Mouse (Mus musculus) midbrain, embryonic 16.5 days (tissue): ENCODE results near the gene Magi1. TPM values are rescaled to one million over a fixed set of nuclear protein-coding genes. Genes with fewer than 3 reads are reported as not detected.

Experiments
- ATAC-seq: fragments of 200-750 bp; cut with Nextera tagmentation; 2 replicates; pipeline ENCODE4 v1.8.0; 2017; ENCODE audit warnings: moderate TSS enrichment
- H3K27ac ChIP-seq: fragments of 300-500 bp; sonication (generic); 2 replicates; pipeline ENCODE4 v1.5.1; 2014; ENCODE audit warnings: mild to moderate bottlenecking, low read length, mixed read lengths
- H3K27me3 ChIP-seq: fragments of 300-500 bp; sonication (generic); 2 replicates; pipeline ENCODE4 v1.6.1; 2014; ENCODE audit warnings: low read depth, low read length, mixed read lengths; ENCODE audit not compliant: control insufficient read depth, insufficient read depth
- H3K36me3 ChIP-seq: fragments of 300-500 bp; sonication (generic); 2 replicates; pipeline ENCODE4 v1.6.1; 2014; ENCODE audit warnings: mild to moderate bottlenecking, low read length, moderate library complexity, mixed read lengths; ENCODE audit not compliant: control insufficient read depth, insufficient read depth
- H3K4me1 ChIP-seq: fragments of 300-500 bp; sonication (generic); 2 replicates; pipeline ENCODE4 v1.6.1; 2014; ENCODE audit warnings: mild to moderate bottlenecking, low read length, mixed read lengths; ENCODE audit not compliant: control insufficient read depth, insufficient read depth
- H3K4me2 ChIP-seq: fragments of 300-500 bp; sonication (generic); 2 replicates; pipeline ENCODE4 v1.6.1; 2014; ENCODE audit warnings: mild to moderate bottlenecking, low read length, mixed read lengths
- H3K4me3 ChIP-seq: fragments of 300-500 bp; sonication (generic); 2 replicates; pipeline ENCODE4 v1.5.1; 2014; ENCODE audit warnings: low read depth, mild to moderate bottlenecking, low read length, moderate library complexity, mixed read lengths
- H3K9ac ChIP-seq: fragments of 300-500 bp; sonication (generic); 2 replicates; pipeline ENCODE4 v1.6.1; 2014; ENCODE audit warnings: low read depth, low read length, mixed read lengths
- H3K9me3 ChIP-seq: fragments of 300-500 bp; sonication (generic); replicated peaks from 2 replicates; pipeline ENCODE4 v1.6.1; 2014; ENCODE audit warnings: mild to moderate bottlenecking, low read length, mixed read lengths; ENCODE audit not compliant: control insufficient read depth, poor library complexity, severe bottlenecking
- WGBS: fragments of 180-500 bp; shearing (Covaris S2); extraction: QIAGEN DNeasy Blood & Tissue Kit; methylation state at CpG from one replicate; pipeline ENCODE4 v1.1.7; 2014; 5-methylcytosine and 5-hydroxymethylcytosine counted together
- polyA plus RNA-seq: library from polyadenylated mRNA; unstranded; fragments of >200 nt; fragmentation: Nextera tagmentation; extraction: Ambion mirVana; gene quantifications from 2 replicates; pipeline ENCODE4 v1.2.1, GENCODE M21; 2015

Magi1 gene
- polyA plus RNA-seq, 1 experiment from 2014 or later = 34.6 TPM

GRCm38 (mm10) chr6:94264183-94264941 lies 19.4 kb downstream of the Magi1 start:
- Histone ChIP-seq H3K4me3 (no peak overlapping the region), H3K36me3 (no peaks in the 10 kb centered on the region), H3K27me3 (no peaks in the 10 kb centered on the region), H3K9ac (no peak overlapping the region), H3K4me1 (no peaks in the 10 kb centered on the region), H3K4me2 (no peak overlapping the region), H3K9me3 (no peaks in the 10 kb centered on the region), H3K27ac (no peak overlapping the region)
- ATAC-seq = no peak
- 78% methylated on average over 7 of the region's 7 CpGs for WGBS

- 96% methylated on average over 5 of the region's 5 CpGs for WGBS
- Histone ChIP-seq H3K27ac (no peak overlapping the region), H3K27me3 (no peaks in the 10 kb centered on the region), H3K9me3 (no peaks in the 10 kb centered on the region), H3K4me1 (no peaks in the 10 kb centered on the region), H3K4me2 (no peak overlapping the region), H3K4me3 (no peak overlapping the region), H3K36me3 (no peaks in the 10 kb centered on the region), H3K9ac (no peak overlapping the region)
- no peak for ATAC-seq
These were observed 22.9 kb downstream of the Magi1 start for GRCm38 (mm10) chr6:94260831-94261230.

- H3K27me3 ChIP-seq = no peaks in the 10 kb centered on the region
- no peak overlapping the region for H3K9ac ChIP-seq
- H3K27ac ChIP-seq = no peak overlapping the region
- no peak for ATAC-seq
- WGBS = 94% methylated on average over 2 of the region's 2 CpGs
- no peaks in the 10 kb centered on the region for H3K9me3 ChIP-seq
- no peaks in the 10 kb centered on the region for H3K4me1 ChIP-seq
- H3K4me2 ChIP-seq = no peak overlapping the region
- no peak overlapping the region for H3K4me3 ChIP-seq
- no peaks in the 10 kb centered on the region for H3K36me3 ChIP-seq
These were observed 23.7 kb downstream of the Magi1 start for GRCm38 (mm10) chr6:94259981-94260380.

GRCm38 (mm10) chr6:94257831-94258173 lies 25.9 kb downstream of the Magi1 start:
- no peak overlapping the region for H3K4me2 ChIP-seq
- H3K36me3 ChIP-seq = no peaks in the 10 kb centered on the region
- H3K4me1 ChIP-seq = no peaks in the 10 kb centered on the region
- H3K27me3 ChIP-seq = no peaks in the 10 kb centered on the region
- no peak for ATAC-seq
- 64% methylated on average over 3 of the region's 3 CpGs for WGBS
- no peak overlapping the region for H3K4me3 ChIP-seq
- H3K9ac ChIP-seq = no peak overlapping the region
- H3K9me3 ChIP-seq = no peaks in the 10 kb centered on the region
- H3K27ac ChIP-seq = no peak overlapping the region

- Histone ChIP-seq H3K4me3 (no peak overlapping the region), H3K9me3 (no peaks in the 10 kb centered on the region), H3K27ac (no peak overlapping the region), H3K9ac (no peak overlapping the region), H3K27me3 (no peaks in the 10 kb centered on the region), H3K36me3 (no peaks in the 10 kb centered on the region), H3K4me1 (no peaks in the 10 kb centered on the region), H3K4me2 (no peak overlapping the region)
- 89% methylated on average over 12 of the region's 12 CpGs for WGBS
- no peak for ATAC-seq
These were observed 26.5 kb downstream of the Magi1 start for GRCm38 (mm10) chr6:94256982-94257830.

GRCm38 (mm10) chr6:94253943-94254342 lies 29.8 kb downstream of the Magi1 start:
- 76% methylated on average over 8 of the region's 8 CpGs for WGBS
- Histone ChIP-seq H3K4me2 (no peak overlapping the region), H3K27me3 (no peaks in the 10 kb centered on the region), H3K9ac (no peak overlapping the region), H3K36me3 (no peaks in the 10 kb centered on the region), H3K9me3 (no peaks in the 10 kb centered on the region), H3K4me3 (no peak overlapping the region), H3K27ac (no peak overlapping the region), H3K4me1 (no peaks in the 10 kb centered on the region)
- ATAC-seq = no peak

GRCm38 (mm10) chr6:94251358-94251945 lies 32.3 kb downstream of the Magi1 start:
- Histone ChIP-seq H3K36me3 (no peaks in the 10 kb centered on the region), H3K4me1 (no peaks in the 10 kb centered on the region), H3K9me3 (no peaks in the 10 kb centered on the region), H3K4me3 (no peak overlapping the region), H3K4me2 (no peak overlapping the region), H3K27ac (no peak overlapping the region), H3K9ac (no peak overlapping the region), H3K27me3 (no peaks in the 10 kb centered on the region)
- WGBS = 60% methylated on average over 8 of the region's 8 CpGs
- ATAC-seq = no peak

- no peaks in the 10 kb centered on the region for H3K9me3 ChIP-seq
- H3K4me1 ChIP-seq = no peaks in the 10 kb centered on the region
- WGBS = 93% methylated on average over 9 of the region's 9 CpGs
- H3K36me3 ChIP-seq = no peaks in the 10 kb centered on the region
- no peak overlapping the region for H3K4me2 ChIP-seq
- H3K9ac ChIP-seq = no peak overlapping the region
- H3K4me3 ChIP-seq = no peak overlapping the region
- ATAC-seq = no peak
- H3K27me3 ChIP-seq = no peaks in the 10 kb centered on the region
- no peak overlapping the region for H3K27ac ChIP-seq
These were observed 34.4 kb downstream of the Magi1 start for GRCm38 (mm10) chr6:94249286-94249790.

GRCm38 (mm10) chr6:94241251-94241650 lies 42.5 kb downstream of the Magi1 start:
- no peak overlapping the region for H3K27ac ChIP-seq
- no peak overlapping the region for H3K4me3 ChIP-seq
- no peak overlapping the region for H3K4me2 ChIP-seq
- H3K9me3 ChIP-seq = no peaks in the 10 kb centered on the region
- no peaks in the 10 kb centered on the region for H3K36me3 ChIP-seq
- no peak overlapping the region for H3K9ac ChIP-seq
- no peak for ATAC-seq
- H3K4me1 ChIP-seq = 0 out of 2 replicates have a peak, but pooled peaks cover 2% of the 10 kb centered on the region
- WGBS = 92% methylated on average over 6 of the region's 6 CpGs
- no peaks in the 10 kb centered on the region for H3K27me3 ChIP-seq
